Mouse (Mus musculus) erythroid progenitor cell, adult 5-6 weeks (primary cell): ENCODE results near the gene Ttll1. TPM values are rescaled to one million over a fixed set of nuclear protein-coding genes. Genes with fewer than 3 reads are reported as not detected.

Experiments
- ATAC-seq: replicated peaks from 2 replicates; pipeline ENCODE4 v1.8.0; 2016; ENCODE audit warnings: moderate number of reproducible peaks, mild to moderate bottlenecking, moderate TSS enrichment, inconsistent platforms; ENCODE audit not compliant: poor library complexity, low FRiP score, severe bottlenecking
- total RNA-seq, 2 experiments: library from RNA; stranded (forward) in 1 of 2; stranded (reverse) in 1 of 2; fragments of 150-400 nt in 1 of 2; fragments of 186-747, 209-891 nt in 1 of 2; gene quantifications; 2 replicates each; pipeline versions ENCODE4 v1.2.3 to v1.2.4; 2015 to 2017; ENCODE audit warnings: low replicate concordance in 2 of 2

The Ttll1 gene
- total RNA-seq, 2 experiments from 2014 or later, result 0.45 to 7.1 TPM

DNA sequence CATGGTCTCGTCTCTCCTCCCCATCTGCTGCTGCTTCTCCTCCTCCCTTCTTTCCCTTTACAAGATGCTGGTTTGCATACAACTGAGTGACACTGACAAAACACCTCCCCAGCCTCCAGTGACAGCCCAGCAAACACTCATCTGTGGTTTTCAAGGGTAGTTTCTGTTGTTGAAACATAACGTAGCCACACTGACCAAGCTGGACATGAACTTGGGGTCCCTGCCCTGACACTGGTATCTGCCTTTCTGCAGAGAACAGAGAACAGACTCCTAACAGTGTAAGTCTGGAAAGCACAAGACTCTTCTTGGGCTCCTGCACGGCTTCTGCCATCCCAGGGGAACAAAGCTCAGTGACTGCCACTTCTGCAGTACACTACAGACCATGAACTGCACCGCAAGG lies 76.0 kb downstream of the Ttll1 start:
- no peak for ATAC-seq

Other genes starting within 250 kb of the Ttll1 start
- gene Arfgap3, start 160.6 kb downstream of the Ttll1 start, total RNA-seq (2015; ENCODE audit: low replicate concordance), result 19.3 and 50.5 TPM in 2 replicates
- 43.3 and 60.3 TPM in 2 replicates for gene Arfgap3, start 160.6 kb downstream of the Ttll1 start, total RNA-seq (2017; ENCODE audit: low replicate concordance)
- 80.0 and 81.7 TPM in 2 replicates for gene Pacsin2, start 46.3 kb downstream of the Ttll1 start, total RNA-seq (2015; ENCODE audit: low replicate concordance)
- gene Pacsin2, start 46.3 kb downstream of the Ttll1 start, total RNA-seq (2017; ENCODE audit: low replicate concordance), result 145 and 184 TPM in 2 replicates
- 2.2 TPM in 1 of 2 replicates, not detected in the other for gene Bik, start 16.0 kb upstream of the Ttll1 start, total RNA-seq (2015; ENCODE audit: low replicate concordance)
- 3.7 TPM in 1 of 2 replicates, not detected in the other for gene Bik, start 16.0 kb upstream of the Ttll1 start, total RNA-seq (2017; ENCODE audit: low replicate concordance)
- 133 TPM in 2 replicates for gene Tspo, start 52.7 kb upstream of the Ttll1 start, total RNA-seq (2015; ENCODE audit: low replicate concordance)
- 92.7 and 104 TPM in 2 replicates for gene Tspo, start 52.7 kb upstream of the Ttll1 start, total RNA-seq (2017; ENCODE audit: low replicate concordance)
- gene Mcat, start 52.9 kb upstream of the Ttll1 start, total RNA-seq (2015; ENCODE audit: low replicate concordance), result 3.4 and 7.9 TPM in 2 replicates
- 2.8 and 13.2 TPM in 2 replicates for gene Mcat, start 52.9 kb upstream of the Ttll1 start, total RNA-seq (2017; ENCODE audit: low replicate concordance)
- 48.6 and 55.5 TPM in 2 replicates for gene Ttll12, start 84.3 kb upstream of the Ttll1 start, total RNA-seq (2015; ENCODE audit: low replicate concordance)
- gene Ttll12, start 84.3 kb upstream of the Ttll1 start, total RNA-seq (2017; ENCODE audit: low replicate concordance), result 42.6 and 47.1 TPM in 2 replicates
- not detected in 2 replicates for gene Scube1, start 214.1 kb upstream of the Ttll1 start, total RNA-seq (2015; ENCODE audit: low replicate concordance)
- not detected in 2 replicates for gene Scube1, start 214.1 kb upstream of the Ttll1 start, total RNA-seq (2017; ENCODE audit: low replicate concordance)